Mouse (Mus musculus): ENCODE results near the gene Smr2. TPM values are rescaled to one million over a fixed set of nuclear protein-coding genes. Genes with fewer than 3 reads are reported as not detected.
"Not testable (repeated sequence)": the region's sequence is repeated elsewhere in the genome, so short reads cannot be mapped to it uniquely, and the experiment has no call there.

Smr2 gene
- polyA plus RNA-seq (2014; fragmentation: Nextera tagmentation; extraction: Ambion mirVana): not detected in 2 replicates

GRCm38 (mm10) chr5:88086256-88086655 is at the start of gene Smr2:
Gene Smr2 (plus strand): TSS chr5:88086556.
- not testable (repeated sequence) for H3K27me3 ChIP-seq (ENCODE audit: control insufficient read depth, insufficient read depth, low read length); H3K27ac ChIP-seq (ENCODE audit: low read depth, low read length); H3K36me3 ChIP-seq (ENCODE audit: control insufficient read depth, insufficient read depth, low read length); ATAC-seq (ENCODE audit: low FRiP score, low TSS enrichment); H3K4me1 ChIP-seq (ENCODE audit: control insufficient read depth, insufficient read depth, low read length); H3K4me2 ChIP-seq (replicated peaks; ENCODE audit: low read depth, low read length); H3K4me3 ChIP-seq (ENCODE audit: low read length); H3K9ac ChIP-seq (ENCODE audit: low read depth, low read length); H3K9me3 ChIP-seq (ENCODE audit: control insufficient read depth, low read length)

- Histone ChIP-seq H3K9ac (ENCODE audit: low read depth, low read length) (no peak within 1 kb of the TSS), H3K36me3 (ENCODE audit: control insufficient read depth, insufficient read depth, low read length) (no peaks in the 10 kb centered on the region), H3K9me3 (ENCODE audit: control insufficient read depth, low read length) (no peaks in the 10 kb centered on the region), H3K27me3 (ENCODE audit: control insufficient read depth, insufficient read depth, low read length) (no peaks in the 10 kb centered on the region), H3K27ac (ENCODE audit: low read depth, low read length) (no peak within 1 kb of the TSS), H3K4me1 (ENCODE audit: control insufficient read depth, insufficient read depth, low read length) (no peaks in the 10 kb centered on the region), H3K4me3 (ENCODE audit: low read length) (no peak within 1 kb of the TSS), H3K4me2 (replicated peaks; ENCODE audit: low read depth, low read length) (no peak within 1 kb of the TSS)
- ATAC-seq (ENCODE audit: low FRiP score, low TSS enrichment): no peak
- 86% methylated on average over 1 of the region's 1 CpGs for WGBS
These were observed 25.1 kb downstream of the Smr2 start, which contains the start of gene Gm11116 for GRCm38 (mm10) chr5:88111430-88111829. Gene Gm11116 (minus strand): TSS chr5:88111530.

- no peaks in the 10 kb centered on the region for H3K27me3 ChIP-seq (ENCODE audit: control insufficient read depth, insufficient read depth, low read length)
- H3K27ac ChIP-seq (ENCODE audit: low read depth, low read length): no peak within 1 kb of the TSS
- H3K9ac ChIP-seq (ENCODE audit: low read depth, low read length): no peak within 1 kb of the TSS
- H3K4me1 ChIP-seq (ENCODE audit: control insufficient read depth, insufficient read depth, low read length): no peaks in the 10 kb centered on the region
- no peak within 1 kb of the TSS for H3K4me3 ChIP-seq (ENCODE audit: low read length)
- no peaks in the 10 kb centered on the region for H3K36me3 ChIP-seq (ENCODE audit: control insufficient read depth, insufficient read depth, low read length)
- no peak within 1 kb of the TSS for H3K4me2 ChIP-seq (replicated peaks; ENCODE audit: low read depth, low read length)
- ATAC-seq (ENCODE audit: low FRiP score, low TSS enrichment): no peak
- H3K9me3 ChIP-seq (ENCODE audit: control insufficient read depth, low read length): no peaks in the 10 kb centered on the region
These were observed 67.6 kb downstream of the Smr2 start, which contains the start of gene Gm11115 for GRCm38 (mm10) chr5:88153999-88154398. Gene Gm11115 (minus strand): TSS chr5:88154099.

Other genes with a start within 250 kb of the Smr2 start
- gene Odam, start 201.5 kb upstream of the Smr2 start, polyA plus RNA-seq (2014; fragmentation: Nextera tagmentation; extraction: Ambion mirVana): not detected in 2 replicates
- 0.70 and 1.2 TPM in 2 replicates for gene Csn3, start 161.0 kb upstream of the Smr2 start, polyA plus RNA-seq (2014; fragmentation: Nextera tagmentation; extraction: Ambion mirVana)
- gene 2310003L06Rik, start 117.1 kb upstream of the Smr2 start, polyA plus RNA-seq (2014; fragmentation: Nextera tagmentation; extraction: Ambion mirVana): not detected in 2 replicates
- gene Gm28434, start 117.0 kb upstream of the Smr2 start, polyA plus RNA-seq (2014; fragmentation: Nextera tagmentation; extraction: Ambion mirVana): not detected in 2 replicates
- not detected in 2 replicates for gene Cabs1, start 107.1 kb upstream of the Smr2 start, polyA plus RNA-seq (2014; fragmentation: Nextera tagmentation; extraction: Ambion mirVana)
- not detected in 2 replicates for gene Smr3a, start 84.0 kb upstream of the Smr2 start, polyA plus RNA-seq (2014; fragmentation: Nextera tagmentation; extraction: Ambion mirVana)
- gene Gm11116, start 25.0 kb downstream of the Smr2 start, polyA plus RNA-seq (2014; fragmentation: Nextera tagmentation; extraction: Ambion mirVana): not detected in 2 replicates
- gene Gm11115, start 67.5 kb downstream of the Smr2 start, polyA plus RNA-seq (2014; fragmentation: Nextera tagmentation; extraction: Ambion mirVana): not detected in 2 replicates
- not detected in 2 replicates for gene Gm7714, start 182.4 kb downstream of the Smr2 start, polyA plus RNA-seq (2014; fragmentation: Nextera tagmentation; extraction: Ambion mirVana)
- gene Prol1, start 230.8 kb downstream of the Smr2 start, polyA plus RNA-seq (2014; fragmentation: Nextera tagmentation; extraction: Ambion mirVana): not detected in 2 replicates

All from kidney, embryonic 14.5 days (tissue).